Mouse (Mus musculus): ENCODE measurements around the gene Raet1e.
A peak's percentile ranks its signal among the peaks of the same experiment; 100 is the strongest.
"Not testable (repeated sequence)": the region's sequence is repeated elsewhere in the genome, so short reads cannot be mapped to it uniquely, and the experiment has no call there.

Gene Raet1e

DNA sequence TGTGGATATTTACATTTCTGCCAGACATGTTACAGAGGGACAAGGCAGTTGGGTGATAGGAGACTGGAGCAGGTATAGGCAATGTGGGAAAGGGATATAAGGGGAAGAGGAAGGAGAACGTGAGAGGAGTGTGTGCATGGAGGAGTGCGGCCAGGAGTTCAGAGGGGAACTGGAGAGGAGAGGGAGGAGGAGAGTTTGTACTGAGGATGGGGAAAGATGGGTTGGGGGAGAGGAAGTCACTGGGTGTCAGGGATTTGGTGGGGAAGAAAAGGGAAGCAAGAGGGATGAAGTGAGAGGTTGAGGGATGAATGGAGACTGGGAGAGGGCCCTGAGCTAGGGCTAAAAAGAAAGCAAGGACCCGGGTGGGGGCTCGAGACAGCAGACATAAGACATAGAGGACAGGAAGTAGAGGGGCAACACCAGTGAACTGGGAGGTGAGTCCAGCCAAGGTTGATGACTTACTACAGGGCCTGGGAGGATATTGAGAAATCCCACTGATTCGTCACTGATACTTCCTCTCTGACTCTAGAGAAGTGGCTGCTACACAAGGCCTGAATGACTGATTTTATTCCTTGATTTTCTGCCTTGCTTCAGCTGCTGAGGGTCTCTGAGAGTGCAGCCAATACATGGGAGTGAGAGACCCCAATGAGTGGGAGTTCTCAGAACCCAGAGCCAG, 7.1 kb downstream of the Raet1e start:
- not testable (repeated sequence) for DNase-seq (ENCODE audit: low read depth)

DNA sequence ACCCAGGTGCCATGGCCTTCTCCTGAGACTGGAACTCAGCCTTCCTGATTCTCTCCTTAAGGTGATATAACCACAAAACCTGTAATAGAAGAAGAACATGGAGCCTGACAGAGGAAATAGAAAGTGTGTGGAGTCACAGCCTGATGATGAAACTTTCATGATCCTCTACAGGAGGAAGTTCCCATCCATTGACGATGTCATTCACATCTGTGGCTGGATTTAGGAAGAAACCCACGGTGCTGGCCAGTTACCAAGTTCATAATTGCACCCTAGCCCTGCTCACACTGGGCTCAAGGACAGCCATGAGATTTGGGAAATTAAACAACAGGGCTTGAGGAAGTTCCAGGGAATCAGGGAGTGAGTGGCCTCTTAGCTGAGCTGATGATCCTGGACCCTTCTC, 7.7 kb downstream of the Raet1e start:
- not testable (repeated sequence) for DNase-seq (ENCODE audit: low read depth)

DNA sequence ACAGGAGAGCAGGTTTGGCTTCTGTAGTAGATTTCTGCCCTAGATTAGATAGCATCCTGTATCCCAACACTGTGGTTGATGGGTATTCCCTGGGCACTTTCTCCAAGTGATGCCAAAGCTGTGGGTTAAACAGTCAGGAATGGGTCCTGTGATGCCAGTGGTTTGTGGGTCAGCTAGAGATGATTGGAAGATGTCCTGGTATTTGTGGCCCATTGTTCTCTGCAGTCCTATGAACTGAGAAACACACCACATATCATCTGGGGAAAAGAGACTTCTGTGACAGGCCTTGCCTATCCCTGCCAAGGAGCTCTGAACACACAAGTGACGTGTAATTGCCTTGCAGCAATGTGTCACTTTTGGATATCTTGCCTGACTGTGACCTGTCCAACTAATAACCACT, 8.7 kb downstream of the Raet1e start:
- not testable (repeated sequence) for DNase-seq (ENCODE audit: low read depth)

DNA sequence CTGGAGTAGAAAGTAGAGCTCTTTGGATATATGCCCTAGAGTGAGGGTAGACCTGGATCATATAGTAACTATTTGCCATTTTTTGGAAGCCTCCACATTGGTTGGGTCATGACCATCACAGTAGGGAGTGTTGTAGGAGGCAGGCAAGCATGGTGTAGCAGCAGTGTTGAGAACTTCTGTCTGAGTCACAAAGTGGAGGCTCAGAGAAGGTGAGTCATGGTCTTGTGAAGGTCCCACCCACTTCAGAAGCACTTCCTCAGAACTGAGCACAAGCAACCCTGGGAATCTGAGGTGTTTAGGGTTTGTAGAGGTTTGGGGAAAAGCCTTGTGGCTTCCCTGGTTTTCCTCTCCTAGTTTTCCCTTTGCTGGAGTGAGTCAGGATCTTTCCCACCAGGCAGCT, 10.7 kb downstream of the Raet1e start:
- not testable (repeated sequence) for DNase-seq (ENCODE audit: low read depth)

DNA sequence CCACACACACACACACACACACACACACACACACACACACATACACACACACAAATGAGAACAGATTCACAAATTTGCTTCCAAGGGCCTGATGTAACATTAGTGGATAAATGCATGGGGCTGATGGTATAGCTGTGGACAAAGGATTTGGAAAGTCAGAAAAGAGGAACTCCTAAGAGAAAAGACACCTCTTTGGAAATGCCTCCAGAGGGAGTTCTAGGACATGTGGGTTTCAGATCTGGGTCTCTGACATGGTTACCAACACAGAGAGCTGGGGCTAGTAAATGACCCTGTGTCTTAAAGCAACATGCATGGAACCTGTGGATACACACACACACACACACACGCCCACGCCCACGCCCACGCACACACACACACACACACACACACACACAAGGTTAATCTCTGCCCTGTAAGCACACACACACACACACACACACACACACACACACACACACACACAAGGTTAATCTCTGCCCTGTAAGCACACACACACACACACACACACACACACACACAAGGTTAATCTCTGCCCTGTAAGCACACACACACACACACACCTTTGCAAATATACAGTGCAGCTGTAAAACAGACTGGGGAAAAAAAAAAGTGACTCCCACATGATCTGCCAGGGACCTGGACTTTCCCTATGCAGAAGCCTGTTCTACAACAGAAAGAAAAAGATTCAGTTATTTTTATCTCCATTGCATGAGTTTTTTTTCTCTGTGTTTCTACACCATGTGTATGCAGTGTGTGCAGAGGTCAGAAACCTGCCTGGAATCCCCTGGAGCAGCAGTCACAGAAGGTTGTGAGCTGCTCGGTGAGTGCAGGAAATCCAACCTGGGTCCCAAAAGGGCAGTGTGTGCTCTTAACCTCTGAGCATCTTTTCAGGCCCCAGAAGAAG, 14.3 kb downstream of the Raet1e start:
- not testable (repeated sequence) for DNase-seq (ENCODE audit: low read depth)

DNA sequence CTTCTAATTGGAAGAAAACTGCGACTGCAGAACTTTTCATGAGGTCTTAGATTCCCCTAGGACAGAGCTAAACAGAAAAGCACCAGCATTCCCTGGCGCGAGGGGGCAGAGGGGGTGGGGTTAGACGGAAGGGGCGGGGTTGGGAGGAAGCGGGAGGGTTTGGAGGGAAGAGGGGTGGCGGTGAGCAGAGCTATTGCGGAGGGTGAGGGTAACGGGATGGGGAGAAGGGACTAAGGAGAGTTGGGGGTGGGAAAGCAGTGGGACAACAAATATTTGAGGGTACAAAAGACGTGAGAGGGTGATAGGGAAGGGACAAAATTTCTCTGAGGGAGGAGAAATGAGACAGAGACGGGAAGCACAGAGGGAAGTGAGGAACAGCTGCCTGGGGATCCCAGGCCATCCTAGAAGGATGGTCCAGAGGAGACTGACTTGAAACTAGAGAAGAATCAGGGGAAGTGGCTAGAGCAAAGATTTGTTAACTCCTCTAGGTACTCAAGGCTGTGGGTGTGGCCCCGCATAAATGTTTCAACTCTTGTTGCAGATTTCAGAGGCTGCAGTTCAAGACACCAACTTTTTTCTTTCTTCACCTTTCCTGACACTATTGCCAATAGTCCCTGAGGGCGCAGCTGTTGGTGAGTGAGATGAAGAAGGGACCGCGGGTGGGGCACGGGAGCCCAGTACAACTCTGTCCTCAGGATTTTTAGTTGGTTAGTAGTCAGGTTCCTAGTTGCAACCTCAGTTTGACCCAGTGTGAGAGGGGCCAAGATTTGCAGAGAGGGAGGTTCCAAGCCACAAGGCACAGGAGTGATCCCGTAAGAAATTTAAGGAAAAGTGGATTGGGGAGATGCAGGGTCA, 15.2 kb downstream of the Raet1e start:
- not testable (repeated sequence) for DNase-seq (ENCODE audit: low read depth)

DNA sequence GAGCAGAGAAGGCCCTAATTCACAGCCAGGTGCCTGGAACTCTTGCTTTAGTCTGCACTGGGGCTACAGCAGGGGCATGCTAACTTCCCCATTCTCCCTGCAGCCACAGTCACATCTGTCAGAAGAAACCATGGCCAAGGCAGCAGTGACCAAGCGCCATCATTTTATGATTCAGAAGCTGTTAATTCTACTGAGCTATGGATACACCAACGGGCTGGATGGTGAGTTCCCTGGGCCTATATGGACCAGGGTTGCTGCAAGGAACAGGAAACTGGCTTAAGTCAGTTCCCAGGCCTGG, 15.8 kb downstream of the Raet1e start:
- not testable (repeated sequence) for DNase-seq (ENCODE audit: low read depth)

DNA sequence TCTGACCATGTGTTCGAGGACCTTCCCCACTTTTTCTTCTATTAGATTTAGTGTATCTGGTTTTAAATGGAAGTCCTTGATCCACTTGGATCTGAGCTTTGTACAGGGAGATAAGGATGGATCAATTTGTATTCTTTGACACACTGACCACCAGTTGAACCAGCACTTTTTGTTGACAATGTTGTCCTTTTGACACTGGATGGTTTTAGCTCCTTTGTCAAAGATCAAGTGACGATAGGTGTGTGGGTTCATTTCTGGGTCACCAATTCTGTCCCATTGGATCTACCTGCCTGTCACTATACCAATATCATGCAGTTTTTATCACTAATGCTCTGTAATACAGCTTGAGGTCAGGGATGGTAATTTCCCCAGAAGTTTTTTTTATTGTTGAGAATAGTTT, 18.1 kb downstream of the Raet1e start:
- DNase-seq (ENCODE audit: low read depth), result not testable (repeated sequence)

DNA sequence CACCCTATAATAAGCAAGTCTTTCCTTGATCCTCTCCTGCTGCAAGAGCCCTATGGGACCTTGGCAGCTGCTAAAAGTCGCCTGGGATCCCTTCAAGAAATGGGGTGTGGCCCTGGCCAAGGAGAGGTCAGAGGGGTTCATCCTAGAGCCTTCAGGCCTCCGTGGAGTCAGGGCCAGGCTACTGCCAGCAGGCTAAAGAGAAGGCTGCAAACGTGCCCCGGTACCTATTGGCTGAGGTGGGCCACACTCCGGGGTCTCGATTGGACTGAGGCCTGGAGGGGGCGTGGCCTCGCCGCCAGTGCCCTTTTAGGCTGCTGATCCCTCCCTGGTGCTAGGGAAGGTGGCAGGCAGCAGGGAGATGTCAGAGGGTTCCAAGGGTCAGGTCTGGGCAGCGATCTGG, 32.7 kb downstream of the Raet1e start:
- not testable (repeated sequence) for DNase-seq (ENCODE audit: low read depth)

DNA sequence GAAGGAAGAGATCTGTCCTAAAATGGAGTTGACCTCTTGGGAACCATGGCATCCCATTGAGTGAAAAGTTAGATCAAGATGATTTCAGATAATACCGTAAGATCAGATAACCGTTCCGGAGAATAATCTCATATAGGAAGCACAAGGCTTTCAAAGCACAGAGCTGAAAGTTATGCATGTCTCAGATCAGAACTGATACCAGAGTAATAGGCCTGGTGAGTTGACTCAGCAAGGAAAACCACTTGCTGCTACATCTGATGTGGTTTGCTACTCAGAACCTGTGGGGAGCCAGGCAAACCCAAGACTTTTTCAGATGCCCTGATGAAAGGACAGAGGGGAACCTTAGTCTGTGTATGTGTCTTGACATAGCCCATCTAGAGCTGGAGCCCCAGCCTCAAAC, 43.0 kb downstream of the Raet1e start:
- DNase-seq (ENCODE audit: low read depth), result not testable (repeated sequence)

DNA sequence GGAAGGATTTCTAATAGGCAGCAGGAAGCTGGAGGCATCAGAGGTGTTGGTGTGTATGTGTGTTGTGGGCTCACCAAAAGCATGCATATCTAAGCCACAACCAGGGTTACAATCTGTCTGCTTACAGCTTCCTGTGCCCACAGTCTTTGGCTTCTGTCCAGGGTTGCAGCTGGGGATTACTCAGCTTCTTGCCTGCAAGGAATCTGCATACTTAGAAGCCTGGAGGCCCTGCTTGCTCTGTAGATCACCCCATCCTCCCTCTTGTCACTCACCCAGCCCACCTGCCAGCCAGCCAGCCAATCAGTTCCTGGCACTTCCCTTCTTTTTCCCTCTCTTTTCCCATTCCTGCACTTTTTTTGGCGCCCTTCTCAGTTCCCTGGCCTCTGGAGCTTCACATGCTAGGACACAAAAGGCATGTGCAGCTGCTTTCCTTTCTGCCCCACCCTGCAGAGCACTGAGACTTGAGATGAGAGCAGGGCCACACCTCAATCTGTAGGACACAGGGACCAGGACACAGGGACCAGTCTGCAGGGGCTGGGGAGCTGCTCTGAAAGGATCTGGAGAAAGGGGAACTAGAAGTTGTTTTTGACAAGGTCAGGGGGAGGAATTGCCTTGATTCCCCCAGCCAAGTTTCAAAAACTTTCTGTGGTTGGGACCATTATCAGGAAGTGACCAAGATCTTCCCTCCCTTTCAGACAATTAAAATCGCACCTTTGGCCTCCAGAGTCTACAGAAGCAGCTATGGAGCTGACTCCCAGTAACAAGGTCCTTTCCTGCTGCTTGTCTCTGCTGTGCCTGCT, 44.6 kb downstream of the Raet1e start:
- DNase-seq (ENCODE audit: low read depth), result not testable (repeated sequence)

DNA sequence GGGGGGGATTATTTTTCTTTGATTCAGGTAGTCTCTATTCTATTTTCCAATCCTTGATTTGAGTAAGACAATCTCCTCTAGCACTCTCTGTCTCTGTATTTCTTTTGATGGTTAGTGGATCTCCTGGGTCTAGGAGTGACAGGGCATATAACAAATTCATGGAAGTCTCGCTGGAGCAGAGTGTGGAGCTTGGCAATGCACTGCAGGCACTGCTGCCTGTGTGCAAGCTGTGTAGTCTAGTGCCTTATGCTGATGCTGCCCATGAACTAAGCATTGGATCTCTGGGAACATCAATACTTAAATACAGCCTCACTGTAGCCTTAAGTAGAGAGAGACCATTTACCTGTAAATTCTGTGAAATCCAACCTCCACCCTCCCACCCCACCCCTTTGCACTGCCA, 48.1 kb downstream of the Raet1e start:
- not testable (repeated sequence) for DNase-seq (ENCODE audit: low read depth)

DNA sequence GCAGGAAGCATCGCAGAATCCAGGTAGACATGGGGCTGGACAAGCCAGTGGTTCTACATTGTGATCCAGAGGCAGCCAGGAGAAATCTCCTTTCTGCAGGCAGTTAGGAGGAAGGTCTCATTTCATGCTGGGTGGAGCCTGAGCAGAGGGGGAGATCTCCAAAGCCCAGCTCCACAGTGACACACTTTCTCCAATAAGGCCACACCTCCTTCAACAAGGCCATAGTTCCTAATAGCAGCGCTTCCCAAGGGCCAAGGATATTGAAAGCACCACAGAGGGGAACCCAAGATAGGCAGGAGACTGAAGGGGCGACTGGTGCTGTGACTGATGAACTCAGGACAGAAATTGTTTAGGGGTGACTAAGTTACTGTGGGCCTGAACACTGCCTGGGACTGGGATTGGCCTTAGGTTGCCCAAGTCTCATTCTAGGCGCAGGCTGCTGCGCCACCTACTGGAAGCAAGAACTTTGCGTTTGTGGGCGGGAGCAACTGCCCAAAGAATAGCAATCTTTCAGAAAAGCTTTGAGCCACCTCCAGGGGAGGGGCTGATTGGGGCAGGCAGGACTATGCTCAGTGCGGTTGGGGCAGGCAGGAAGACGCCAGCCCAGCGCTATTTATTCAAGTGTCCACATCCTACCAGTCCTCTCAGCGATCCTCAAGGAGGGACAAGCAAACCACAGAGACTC, 53.8 kb downstream of the Raet1e start:
- DNase-seq (ENCODE audit: low read depth), result peak; percentile 48

DNA sequence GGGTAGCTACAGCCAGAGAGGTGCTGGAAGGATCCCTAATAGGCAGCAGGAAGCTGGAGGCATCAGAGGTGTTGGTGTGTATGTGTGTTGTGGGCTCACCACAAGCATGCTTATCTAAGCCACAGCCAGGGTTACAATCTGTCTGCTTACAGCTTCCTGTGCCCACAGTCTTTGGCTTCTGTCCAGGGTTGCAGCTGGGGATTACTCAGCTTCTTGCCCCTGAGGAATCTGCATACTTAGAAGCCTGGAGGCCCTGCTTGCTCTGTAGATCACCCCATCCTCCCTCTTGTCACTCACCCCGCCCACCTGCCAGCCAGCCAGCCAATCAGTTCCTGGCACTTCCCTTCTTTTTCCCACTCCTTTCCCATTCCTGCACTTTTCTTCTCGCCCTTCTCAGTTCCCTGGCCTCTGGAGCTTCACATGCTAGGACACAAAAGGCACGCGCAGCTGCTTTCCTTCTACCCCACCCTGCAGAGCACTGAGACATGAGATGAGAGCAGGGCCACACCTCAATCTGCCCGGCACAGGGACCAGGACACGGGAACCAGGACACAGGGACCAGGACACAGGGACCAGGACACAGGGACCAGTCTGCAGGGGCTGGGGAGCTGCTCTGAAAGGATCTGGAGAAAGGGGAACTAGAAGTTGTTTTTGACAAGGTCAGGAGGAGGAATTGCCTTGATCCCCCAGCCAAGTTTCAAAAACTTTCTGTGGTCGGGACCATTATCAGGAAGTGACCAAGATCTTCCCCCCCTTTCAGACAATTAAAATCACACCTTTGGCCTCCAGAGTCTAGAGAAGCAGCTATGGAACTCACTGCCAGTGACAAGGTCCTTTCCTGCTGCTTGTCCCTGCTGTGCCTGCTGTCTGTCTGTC, 65.3 kb downstream of the Raet1e start:
- DNase-seq (ENCODE audit: low read depth), result not testable (repeated sequence)

DNA sequence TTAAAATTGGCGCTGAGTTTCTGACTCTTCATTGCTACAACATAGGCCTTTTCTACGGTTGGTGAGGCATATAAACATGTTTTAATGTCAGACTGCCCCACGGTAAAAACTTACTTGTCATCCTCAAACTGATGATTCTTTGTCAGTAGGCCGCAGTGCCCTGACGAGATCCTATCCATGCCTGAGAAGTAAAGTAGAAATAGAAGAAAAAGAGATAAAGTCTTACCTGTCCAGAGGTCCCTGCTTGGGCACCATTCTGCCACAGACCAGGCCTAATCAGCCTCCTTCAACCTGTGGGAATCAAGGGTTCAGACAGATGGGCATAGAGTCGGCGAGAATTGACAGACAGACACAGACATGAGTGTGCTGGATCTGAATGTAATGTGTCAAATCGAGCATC, 106.7 kb downstream of the Raet1e start:
- no peak for DNase-seq (ENCODE audit: low read depth)

DNA sequence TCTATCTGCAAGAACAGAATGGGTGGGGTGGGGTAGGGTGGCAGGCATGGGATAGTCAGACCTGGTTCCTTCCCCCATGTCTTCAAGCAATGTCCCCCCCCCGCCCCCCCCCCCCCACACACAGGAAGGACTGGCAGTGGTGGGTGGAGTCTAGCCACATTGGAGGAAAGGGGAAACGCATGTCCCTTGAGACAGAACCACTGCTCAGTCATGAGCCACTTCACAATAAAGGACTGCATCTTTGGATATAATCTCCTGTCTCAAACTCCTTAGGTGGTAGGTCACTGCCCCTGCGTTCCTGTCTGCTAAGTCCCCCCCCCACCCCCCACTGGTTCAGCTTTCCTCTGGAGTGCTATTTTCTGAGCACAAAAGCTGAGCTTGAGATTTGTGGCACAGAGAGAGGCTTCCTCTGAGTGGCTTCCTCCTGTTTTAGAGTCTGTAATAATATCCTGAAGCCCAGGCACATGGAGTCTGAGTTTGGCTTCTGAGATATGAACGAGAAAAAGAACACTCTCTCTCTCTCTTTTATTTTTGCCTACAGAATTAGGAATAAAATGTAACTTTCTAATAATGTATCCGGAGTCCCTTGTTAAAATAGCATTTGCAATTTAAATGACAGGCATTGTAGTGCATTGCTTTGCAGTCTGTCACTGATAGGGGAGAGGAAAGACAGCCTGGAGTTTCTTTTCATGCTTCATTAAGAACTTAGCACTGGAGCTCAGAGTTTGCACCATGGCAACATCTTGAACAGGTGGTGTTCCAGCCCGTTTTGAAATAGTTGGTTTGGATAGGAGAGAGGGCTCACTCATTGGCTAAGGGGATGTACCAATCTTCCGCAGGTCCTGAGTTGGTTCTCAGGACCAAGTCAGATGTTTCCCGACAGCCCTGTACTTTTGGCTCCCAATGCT, 112.8 kb downstream of the Raet1e start:
- not testable (repeated sequence) for DNase-seq (ENCODE audit: low read depth)

DNA sequence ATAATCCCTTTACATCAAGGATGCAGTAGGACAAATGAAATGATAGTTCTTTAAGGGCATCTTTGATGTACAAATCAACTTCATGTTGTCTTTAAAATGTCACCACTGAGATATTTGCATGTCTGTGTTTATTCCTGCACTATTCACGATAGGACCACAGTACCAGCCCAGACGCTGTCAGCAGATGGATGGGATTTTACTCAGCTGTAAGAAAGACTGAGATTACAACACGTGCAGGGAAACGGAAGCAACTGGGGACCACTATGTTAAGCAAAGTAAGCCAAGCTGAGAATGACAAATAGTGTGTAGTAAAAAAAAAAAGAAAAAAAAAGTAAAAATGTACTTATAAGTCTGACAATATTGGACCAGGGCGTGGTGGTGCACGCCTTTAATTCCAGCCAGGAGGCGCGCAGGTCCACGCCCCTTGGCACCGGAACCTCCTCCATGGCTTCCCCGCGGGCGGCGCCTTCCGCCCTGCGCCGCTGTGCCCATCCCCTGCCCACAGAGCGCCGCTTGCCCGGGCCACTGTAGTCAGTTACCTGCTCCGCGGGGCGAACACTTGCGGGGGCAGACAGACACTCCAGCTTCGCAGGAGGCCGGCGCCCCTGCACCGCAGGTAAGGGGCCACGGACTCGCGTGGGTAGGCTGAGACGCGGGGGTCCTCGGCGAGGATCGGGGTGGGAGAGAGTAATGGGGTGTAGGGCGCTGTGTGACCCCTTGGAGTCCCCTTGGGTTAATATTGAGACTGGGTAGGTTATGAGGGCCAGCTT, 114.7 kb downstream of the Raet1e start:
- DNase-seq (ENCODE audit: low read depth), result not testable (repeated sequence)

DNA sequence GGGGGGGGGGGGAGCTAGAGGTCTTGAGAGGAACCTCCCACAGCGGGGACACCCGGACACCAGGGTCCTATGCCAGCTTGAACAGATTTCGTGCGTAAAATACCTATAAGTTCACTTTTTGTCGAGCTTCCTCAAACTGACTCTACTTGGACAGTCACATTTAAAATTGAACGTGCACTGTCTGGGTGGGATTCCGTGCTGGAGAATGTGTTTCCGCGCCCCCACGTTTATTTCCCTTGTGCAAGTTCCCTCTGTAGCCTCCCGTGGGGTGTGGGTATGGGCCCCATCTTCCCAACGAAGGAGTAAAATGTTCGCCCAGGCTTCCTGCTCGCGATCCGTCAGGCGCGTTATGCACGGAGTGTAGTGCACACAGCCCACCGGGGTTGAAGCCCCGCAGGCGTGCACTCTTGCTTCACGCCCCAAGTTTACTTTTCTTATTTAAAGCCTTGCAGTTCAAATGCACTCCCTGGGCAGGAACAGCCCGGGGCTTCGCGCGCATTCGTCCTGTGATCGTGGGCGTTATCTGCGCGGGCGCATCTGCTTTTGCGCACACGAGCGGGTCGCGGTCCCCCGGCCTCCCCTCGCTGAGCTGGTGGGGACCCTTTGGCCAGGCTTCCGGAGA, 115.4 kb downstream of the Raet1e start:
- DNase-seq (ENCODE audit: low read depth), result no peak
